Mouse (Mus musculus) c-Kit-positive CD71-negative TER-119-negative erythroid progenitor cells, embryonic 14.5 days (primary cell): ENCODE measurements around the gene Cyb5r1.
"Not testable (repeated sequence)": the region's sequence is repeated elsewhere in the genome, so short reads cannot be mapped to it uniquely, and the experiment has no call there.

Experiments
- DNase-seq: peaks from one replicate; pipeline ENCODE4 v3.0.0-alpha.2; 2013; ENCODE audit warnings: low read depth

Cyb5r1 gene

DNA sequence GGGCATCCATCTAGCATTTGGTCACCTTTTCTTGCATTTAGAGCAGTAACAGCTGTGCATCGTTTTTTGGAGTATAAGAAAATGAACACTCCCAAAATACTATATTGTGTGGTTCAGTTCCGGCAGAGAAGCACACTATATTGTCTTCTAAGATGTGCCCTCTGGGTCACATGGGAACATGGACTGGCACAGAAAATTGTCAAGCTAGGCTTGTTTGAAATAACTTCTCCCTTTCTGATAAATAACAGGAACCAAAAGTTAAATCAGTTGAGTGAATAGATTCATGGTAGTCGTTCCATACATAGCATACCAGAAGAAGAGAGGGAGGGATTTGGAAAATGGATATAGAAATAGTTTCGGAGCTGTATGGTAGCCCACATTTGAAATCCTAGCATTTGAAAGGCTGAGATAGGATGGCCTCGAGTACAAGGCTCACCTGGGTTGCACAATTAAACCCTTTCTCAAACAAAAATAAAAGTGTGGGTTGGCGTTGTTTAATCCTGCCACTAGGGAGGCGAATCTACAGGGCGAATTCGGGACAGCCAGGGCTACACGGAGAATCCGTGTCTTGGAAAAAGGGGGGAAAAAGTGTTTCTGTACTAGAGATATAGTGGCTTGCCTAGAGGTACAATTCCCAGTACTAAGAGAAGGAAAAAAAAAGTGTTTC lies 9.3 kb downstream of the Cyb5r1 start:
- DNase-seq = no peak

- DNase-seq = peak; percentile 91
Measured at GRCm38 (mm10) chr1:134415168-134415831, 9.9 kb downstream of the Cyb5r1 start, which contains the start of gene Adipor1. TSS of gene Adipor1 (plus strand) at chr1:134415378.

DNA sequence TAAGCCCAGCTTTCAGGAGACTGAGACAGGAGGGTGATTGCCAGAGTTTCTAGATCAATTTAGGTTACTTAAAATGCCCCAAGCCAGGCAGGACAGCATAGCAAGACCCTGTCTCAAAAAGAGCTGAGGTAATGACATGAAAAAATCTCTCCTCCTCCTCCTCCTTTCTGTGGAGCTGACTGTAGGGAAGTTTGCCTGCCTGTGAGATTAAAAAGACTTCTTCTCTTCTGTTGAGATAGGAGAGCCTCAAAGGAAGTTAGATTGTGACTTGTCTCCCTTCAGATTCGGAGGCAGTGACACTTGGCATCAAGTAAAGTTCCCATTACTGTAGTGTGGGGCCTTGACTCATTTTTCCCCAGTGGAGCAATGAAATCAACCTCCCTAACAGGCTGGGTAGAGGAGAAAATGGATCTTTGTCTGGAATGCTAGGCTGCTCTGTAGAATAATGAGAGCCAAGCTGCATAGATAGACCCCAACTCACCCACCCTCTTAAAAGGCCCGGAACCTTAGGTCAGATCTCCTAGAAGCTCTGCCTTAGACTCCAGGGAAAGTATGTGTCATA lies 13.1 kb downstream of the Cyb5r1 start:
- no peak for DNase-seq

DNA sequence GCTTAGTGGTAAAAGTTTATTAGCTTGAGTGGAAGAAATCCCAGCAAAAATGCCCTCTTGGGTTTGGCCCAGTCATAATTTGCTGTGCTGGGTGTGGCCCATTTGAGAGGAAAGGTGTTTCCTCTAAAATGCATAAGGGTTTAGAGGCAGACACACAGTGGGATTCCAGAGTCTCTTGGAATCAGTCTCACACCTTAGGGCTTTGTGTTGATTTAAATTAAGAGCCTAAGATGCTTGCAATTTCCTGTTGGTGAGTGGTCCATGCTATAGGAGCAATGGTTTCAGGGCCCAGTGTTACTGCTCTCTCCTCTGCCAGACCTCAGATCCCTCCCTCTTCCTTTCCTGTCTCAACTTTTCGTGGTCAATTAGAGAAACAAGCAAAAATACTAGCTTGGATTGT lies 13.8 kb downstream of the Cyb5r1 start:
- DNase-seq = no peak

- no peak for DNase-seq
Measured at GRCm38 (mm10) chr1:134419751-134420458, 14.5 kb downstream of the Cyb5r1 start.

DNA sequence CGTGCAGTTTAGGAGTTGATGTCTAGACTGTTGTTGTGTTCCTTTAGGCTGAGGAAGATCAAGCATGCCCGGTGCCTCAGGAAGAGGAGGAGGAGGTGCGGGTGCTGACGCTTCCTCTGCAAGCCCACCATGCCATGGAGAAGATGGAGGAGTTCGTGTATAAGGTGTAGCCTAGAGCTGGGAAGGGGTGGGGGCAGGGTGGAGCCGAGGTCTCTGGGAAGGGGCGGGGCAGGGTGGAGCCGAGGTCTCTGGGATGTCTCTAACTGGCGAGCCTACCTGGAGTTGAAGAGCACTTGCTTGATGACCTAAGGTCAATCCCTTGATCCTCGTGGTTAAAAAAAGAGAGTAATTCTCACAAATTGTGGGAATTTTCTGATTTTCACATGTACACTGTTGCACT lies 18.6 kb downstream of the Cyb5r1 start:
- no peak for DNase-seq

DNA sequence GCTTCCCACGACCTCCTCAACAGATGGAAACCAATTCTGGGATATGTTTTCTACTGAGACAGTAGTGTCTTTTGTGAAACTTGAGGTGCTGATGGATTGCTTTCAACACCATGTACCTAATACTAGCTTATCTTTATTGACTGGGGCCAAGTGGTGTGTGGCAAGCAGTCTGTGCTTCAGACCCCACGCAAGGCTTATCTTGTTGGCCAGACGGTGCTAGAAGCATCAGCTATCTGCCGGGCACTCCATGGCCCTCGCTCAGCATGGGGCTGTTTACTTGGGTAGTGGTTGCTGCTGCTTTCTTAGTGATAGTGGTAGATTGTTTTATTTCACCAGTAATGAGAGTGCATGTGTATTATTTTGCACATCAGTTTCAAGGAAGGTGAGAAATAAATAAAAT lies 20.9 kb downstream of the Cyb5r1 start:
- peak; percentile 56 for DNase-seq

- DNase-seq = no peak
Measured at GRCm38 (mm10) chr1:134433002-134433401, 27.6 kb downstream of the Cyb5r1 start.

DNA sequence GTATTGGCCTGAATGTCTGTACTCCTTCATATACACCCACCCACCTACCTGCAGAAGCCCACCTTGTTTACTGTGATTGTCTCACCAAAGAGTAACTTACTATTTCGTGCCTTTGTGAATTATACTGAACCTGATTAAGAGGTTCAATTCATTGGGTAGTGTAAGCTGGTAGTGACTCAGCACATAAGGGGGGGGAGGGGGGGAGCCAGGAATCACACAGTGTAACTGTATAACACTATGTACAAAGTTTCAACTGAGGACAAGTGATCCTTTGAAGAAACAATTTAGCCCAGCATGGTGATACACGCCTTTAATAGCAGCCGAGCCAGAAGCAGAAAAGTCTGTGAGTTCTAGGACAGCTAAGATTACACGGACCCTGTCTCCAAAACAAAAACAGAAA lies 28.1 kb downstream of the Cyb5r1 start:
- no peak for DNase-seq

DNA sequence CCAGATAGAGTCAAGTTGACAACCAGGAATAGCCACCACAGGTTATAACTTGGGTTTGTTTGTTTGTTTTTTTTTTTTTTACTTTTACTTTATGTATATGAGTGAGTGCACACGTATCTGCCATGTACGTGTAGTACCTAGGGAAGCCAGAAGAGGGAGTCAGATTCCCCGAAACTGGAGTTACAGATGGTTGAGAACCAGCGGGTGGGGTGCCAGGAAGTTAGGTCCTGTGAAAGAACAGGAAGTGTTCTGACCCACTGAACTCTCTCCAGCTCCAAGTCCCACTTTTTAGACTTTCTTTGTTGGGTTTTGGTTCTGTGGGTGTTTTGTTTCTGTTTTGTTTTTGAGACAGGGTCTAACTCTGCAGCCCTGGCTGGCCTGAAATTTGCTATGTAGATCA lies 30.1 kb downstream of the Cyb5r1 start:
- DNase-seq = peak; percentile 57

GRCm38 (mm10) chr1:134440437-134440836 lies 35.1 kb downstream of the Cyb5r1 start:
- no peak for DNase-seq

DNA sequence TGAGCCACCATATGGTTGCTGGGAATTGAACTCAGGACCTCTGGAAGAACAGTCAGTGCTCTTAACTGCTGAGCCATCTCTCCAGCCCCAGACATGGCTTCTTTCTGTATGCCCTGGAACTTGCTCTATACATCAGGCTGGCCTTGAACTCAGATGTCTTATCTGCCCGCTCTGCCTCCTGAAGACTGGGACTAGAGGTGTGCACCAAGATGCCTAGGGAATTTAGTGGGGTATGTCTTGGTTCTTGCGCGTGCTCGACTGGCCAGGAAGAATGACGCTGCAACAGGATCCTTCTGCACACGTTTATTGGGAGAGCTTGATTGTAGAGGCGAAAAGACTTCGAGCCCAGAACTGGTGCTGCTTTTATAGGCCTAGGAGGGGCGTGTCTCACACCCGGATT lies 36.4 kb downstream of the Cyb5r1 start:
- DNase-seq = not testable (repeated sequence)

DNA sequence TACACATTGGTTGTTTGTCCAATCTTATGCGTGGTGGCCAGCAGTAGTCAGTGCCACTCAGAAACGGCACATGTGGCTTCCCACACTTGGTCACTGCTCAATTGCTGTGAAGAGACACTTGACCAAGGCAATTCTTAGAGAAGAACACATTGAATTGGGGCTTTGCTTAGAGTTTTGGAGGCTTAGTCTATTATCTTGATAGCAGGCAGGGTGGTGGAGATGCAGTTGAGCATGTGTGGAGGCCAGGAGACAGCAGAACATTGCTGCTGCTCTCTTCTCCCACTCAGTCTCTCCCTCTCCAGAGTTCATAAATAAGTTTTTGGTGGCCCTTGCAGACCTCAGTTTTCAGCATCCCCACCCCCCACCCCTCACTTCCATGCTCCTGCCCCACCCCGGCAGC lies 37.0 kb downstream of the Cyb5r1 start:
- no peak for DNase-seq

DNA sequence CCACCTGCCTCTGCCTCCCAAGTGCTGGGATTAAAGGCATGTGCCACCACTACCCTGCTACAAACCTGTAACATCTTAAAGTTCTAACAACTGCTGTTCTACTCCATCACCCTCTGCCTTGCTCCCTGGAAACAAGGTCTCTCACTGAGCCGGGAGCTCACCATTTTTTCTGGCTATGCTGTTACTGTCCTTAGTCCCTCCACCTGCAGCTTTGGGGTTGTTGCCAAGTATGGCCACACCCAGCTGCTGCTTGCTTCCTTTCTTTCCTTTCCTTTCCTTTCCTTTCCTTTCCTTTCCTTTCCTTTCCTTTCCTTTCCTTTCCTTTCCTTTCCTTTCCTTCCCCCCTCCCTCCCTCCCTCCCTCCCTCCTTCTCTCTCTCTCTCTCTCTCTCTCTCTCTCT lies 37.9 kb downstream of the Cyb5r1 start:
- not testable (repeated sequence) for DNase-seq

GRCm38 (mm10) chr1:134445418-134445817 lies 40.1 kb downstream of the Cyb5r1 start:
- DNase-seq = no peak

DNA sequence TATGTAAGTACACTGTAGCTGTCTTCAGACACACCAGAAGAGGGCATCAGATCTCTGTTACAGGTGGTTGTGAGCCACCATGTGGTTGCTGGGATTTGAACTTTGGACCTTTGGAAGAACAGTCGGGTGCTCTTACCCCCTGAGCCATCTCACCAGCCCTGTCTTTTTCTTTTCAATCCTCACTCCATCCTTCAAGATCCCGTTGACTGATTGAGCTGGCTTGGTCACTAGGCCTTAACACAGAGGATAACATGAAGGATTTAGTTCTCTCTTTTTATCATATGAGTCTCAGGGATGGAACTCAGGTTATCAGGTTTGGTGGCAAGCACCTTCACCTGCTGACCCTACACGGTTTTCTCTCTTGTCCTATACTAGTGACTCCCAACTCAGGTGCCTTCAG lies 43.2 kb downstream of the Cyb5r1 start:
- DNase-seq = not testable (repeated sequence)

DNA sequence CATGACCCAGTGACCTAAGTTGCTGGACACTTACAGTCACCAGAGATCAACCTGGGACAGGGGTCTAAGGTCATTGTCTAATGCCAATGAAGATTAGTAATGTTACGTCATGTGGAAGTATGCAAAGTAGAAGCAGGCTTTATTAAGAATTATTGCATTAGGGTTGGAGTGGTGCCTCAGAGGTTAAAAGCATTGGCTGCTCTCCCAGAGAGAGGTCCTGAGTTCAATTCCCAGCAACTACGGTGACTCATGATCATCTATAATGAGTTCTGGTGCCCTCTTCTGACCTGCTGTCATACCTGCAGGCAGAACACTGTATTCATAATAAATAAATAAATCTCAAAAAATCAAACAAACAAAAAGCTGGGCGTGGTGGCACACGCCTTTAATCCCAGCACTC lies 44.8 kb downstream of the Cyb5r1 start:
- no peak for DNase-seq

- DNase-seq = peak; percentile 53
Measured at GRCm38 (mm10) chr1:134450986-134451385, 45.6 kb downstream of the Cyb5r1 start.

DNA sequence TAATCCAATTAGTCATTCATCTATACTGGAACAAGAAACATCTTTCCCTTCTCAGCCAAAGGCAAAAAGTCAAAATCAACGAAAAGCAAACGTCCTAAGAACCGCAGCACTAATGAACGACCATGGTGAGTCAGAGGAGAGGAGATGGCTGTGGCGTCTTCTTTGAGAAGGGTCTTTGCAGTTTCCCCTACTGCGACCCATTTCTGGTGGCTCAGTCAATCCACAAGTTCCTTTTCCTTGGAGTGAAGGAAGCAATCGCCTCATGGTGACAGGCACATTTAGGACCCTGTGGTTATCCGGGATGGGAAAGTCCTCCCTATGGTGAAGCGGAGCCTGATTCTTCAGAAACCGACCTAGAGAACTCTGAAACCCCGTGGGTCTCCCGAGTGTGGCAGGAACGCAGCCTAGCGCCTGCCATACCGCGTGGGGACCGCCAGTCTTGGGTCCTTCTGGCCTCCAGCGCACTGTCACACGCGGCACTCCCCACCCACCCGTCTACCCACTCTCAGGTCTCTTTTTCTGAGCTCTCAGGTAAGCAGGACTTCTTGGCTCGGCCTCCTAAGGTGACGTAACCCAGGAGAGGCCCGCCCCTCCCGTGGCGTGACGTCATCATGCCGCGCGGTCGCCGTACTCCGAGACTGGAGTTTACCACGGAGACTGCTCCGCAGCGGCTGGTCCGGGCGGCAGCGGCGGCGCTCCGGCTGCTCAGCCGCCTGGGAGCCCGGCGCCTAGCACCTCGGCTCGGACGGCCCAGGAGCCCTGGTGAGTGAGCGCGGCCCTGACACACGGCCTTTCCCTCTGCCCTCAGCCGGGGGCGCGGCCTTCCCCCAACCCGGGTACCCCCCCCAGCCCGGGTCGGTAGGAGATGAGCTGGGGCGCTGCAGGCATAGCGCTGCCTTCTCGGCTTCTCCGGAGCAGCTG lies 49.8 kb downstream of the Cyb5r1 start, which contains the start of gene Klhl12:
TSS of gene Klhl12 (plus strand) at position 628 of the 921 bp plus-strand sequence.
- DNase-seq = peak; percentile 73

DNA sequence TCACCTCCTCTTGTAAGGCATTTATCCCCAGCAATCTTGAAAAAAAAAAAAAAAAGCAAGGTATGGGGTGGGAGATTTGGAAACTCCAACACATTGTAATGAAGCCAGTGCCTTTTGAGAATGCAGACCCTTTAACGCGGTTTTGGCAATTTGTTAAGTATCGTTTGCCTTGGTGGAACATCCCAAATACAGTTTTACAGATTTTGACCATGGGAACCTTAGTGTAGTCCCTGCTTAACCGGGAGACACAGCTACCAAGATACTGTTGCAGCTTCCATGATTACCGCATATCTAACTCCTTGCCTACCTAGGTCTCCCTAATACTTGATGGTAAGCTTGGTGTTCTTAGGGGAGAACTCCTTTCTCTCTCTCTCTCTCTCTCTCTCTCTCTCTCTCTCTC lies 50.7 kb downstream of the Cyb5r1 start:
- DNase-seq = no peak

GRCm38 (mm10) chr1:134458139-134458727 lies 52.9 kb downstream of the Cyb5r1 start:
- no peak for DNase-seq
